Mouse (Mus musculus) liver, embryonic 16.5 days (tissue): ENCODE measurements at regions not wholly inside any gene's neighbourhood (a gene's known extent, or its start where the extent isn't known, plus 50 kb on each side); places are given as distances from the start of the nearest gene placed in this dataset.

Experiments
- ATAC-seq: fragments of 200-750 bp; cut with Nextera tagmentation; 2 replicates; pipeline ENCODE4 v1.8.0; 2017; ENCODE audit warnings: low read depth, mild to moderate bottlenecking, moderate number of reproducible peaks, moderate library complexity
- H3K27ac ChIP-seq: fragments of 300-500 bp; sonication (generic); 2 replicates; pipeline ENCODE4 v1.5.1; 2014; ENCODE audit warnings: mild to moderate bottlenecking, low read length
- H3K27me3 ChIP-seq: fragments of 300-500 bp; sonication (generic); 2 replicates; pipeline ENCODE4 v1.6.1; 2014; ENCODE audit warnings: low read depth, low read length, mixed read lengths; ENCODE audit not compliant: control insufficient read depth, insufficient read depth
- H3K36me3 ChIP-seq: fragments of 300-500 bp; sonication (generic); 2 replicates; pipeline ENCODE4 v1.6.1; 2014; ENCODE audit warnings: mild to moderate bottlenecking; ENCODE audit not compliant: control insufficient read depth, insufficient read depth
- H3K4me1 ChIP-seq: fragments of 300-500 bp; sonication (generic); 2 replicates; pipeline ENCODE4 v1.6.1; 2014; ENCODE audit warnings: low read depth, low read length, mixed read lengths; ENCODE audit not compliant: control insufficient read depth
- H3K4me2 ChIP-seq: fragments of 300-500 bp; sonication (generic); 2 replicates; pipeline ENCODE4 v1.6.1; 2014; ENCODE audit warnings: low read depth, low read length, mixed read lengths
- H3K4me3 ChIP-seq: fragments of 300-500 bp; sonication (generic); 2 replicates; pipeline ENCODE4 v1.5.1; 2014; ENCODE audit warnings: low read depth, mild to moderate bottlenecking, low read length
- H3K9ac ChIP-seq: fragments of 300-500 bp; sonication (generic); 2 replicates; pipeline ENCODE4 v1.6.1; 2014; ENCODE audit warnings: low read depth, low read length
- H3K9me3 ChIP-seq: fragments of 300-500 bp; sonication (generic); replicated peaks from 2 replicates; pipeline ENCODE4 v1.6.1; 2016; ENCODE audit warnings: low read length; ENCODE audit not compliant: control insufficient read depth
- WGBS: fragments of 180-500 bp; shearing (Covaris S2); extraction: QIAGEN DNeasy Blood & Tissue Kit; methylation state at CpG from one replicate; pipeline ENCODE4 v1.1.7; 2014; ENCODE audit not compliant: insufficient replicate concordance; 5-methylcytosine and 5-hydroxymethylcytosine counted together

- Histone ChIP-seq H3K9me3 (no peaks in the 10 kb centered on the region), H3K4me1 (peaks cover under 1% of the 10 kb centered on the region), H3K4me3 (no peak overlapping the region), H3K27me3 (no peaks in the 10 kb centered on the region), H3K36me3 (no peaks in the 10 kb centered on the region), H3K9ac (no peak overlapping the region), H3K27ac (no peak overlapping the region), H3K4me2 (no peak overlapping the region)
- ATAC-seq: no peak
- 59% methylated on average over 3 of the region's 3 CpGs for WGBS
These were observed 176.9 kb upstream of the Bmp4 start for GRCm38 (mm10) chr14:46567411-46567780.

GRCm38 (mm10) chr14:46566681-46567410 lies 176.4 kb upstream of the Bmp4 start:
- Histone ChIP-seq H3K9ac (no peak overlapping the region), H3K9me3 (no peaks in the 10 kb centered on the region), H3K4me3 (no peak overlapping the region), H3K4me2 (no peak overlapping the region), H3K4me1 (peaks cover 3% of the 10 kb centered on the region), H3K36me3 (no peaks in the 10 kb centered on the region), H3K27me3 (no peaks in the 10 kb centered on the region), H3K27ac (no peak overlapping the region)
- WGBS: 45% methylated on average over 9 of the region's 9 CpGs
- ATAC-seq: no peak

GRCm38 (mm10) chr14:46564998-46565397 lies 174.5 kb upstream of the Bmp4 start:
- no peaks in the 10 kb centered on the region for H3K27me3 ChIP-seq
- H3K27ac ChIP-seq: no peak overlapping the region
- no peak overlapping the region for H3K4me2 ChIP-seq
- no peak overlapping the region for H3K9ac ChIP-seq
- ATAC-seq: no peak
- WGBS: 12% methylated on average over 3 of the region's 3 CpGs
- no peaks in the 10 kb centered on the region for H3K36me3 ChIP-seq
- H3K9me3 ChIP-seq: no peaks in the 10 kb centered on the region
- peaks cover 3% of the 10 kb centered on the region for H3K4me1 ChIP-seq
- H3K4me3 ChIP-seq: no peak overlapping the region

GRCm38 (mm10) chr14:46562016-46562415 lies 171.5 kb upstream of the Bmp4 start:
- no peak for ATAC-seq
- no peaks in the 10 kb centered on the region for H3K36me3 ChIP-seq
- H3K4me2 ChIP-seq: no peak overlapping the region
- no peak overlapping the region for H3K9ac ChIP-seq
- H3K9me3 ChIP-seq: no peaks in the 10 kb centered on the region
- no peak overlapping the region for H3K27ac ChIP-seq
- no peaks in the 10 kb centered on the region for H3K27me3 ChIP-seq
- peaks cover 3% of the 10 kb centered on the region for H3K4me1 ChIP-seq
- H3K4me3 ChIP-seq: no peak overlapping the region
- WGBS: 30% methylated on average over 5 of the region's 5 CpGs

- 78% methylated on average over 2 of the region's 2 CpGs for WGBS
- no peak overlapping the region for H3K4me3 ChIP-seq
- no peaks in the 10 kb centered on the region for H3K9me3 ChIP-seq
- H3K4me2 ChIP-seq: no peak overlapping the region
- no peak overlapping the region for H3K9ac ChIP-seq
- H3K4me1 ChIP-seq: no peaks in the 10 kb centered on the region
- H3K36me3 ChIP-seq: no peaks in the 10 kb centered on the region
- ATAC-seq: no peak
- no peak overlapping the region for H3K27ac ChIP-seq
- H3K27me3 ChIP-seq: no peaks in the 10 kb centered on the region
These were observed 162.8 kb upstream of the Bmp4 start for GRCm38 (mm10) chr14:46553239-46553638.

GRCm38 (mm10) chr14:46546146-46546545 lies 155.7 kb upstream of the Bmp4 start:
- Histone ChIP-seq H3K27me3 (no peaks in the 10 kb centered on the region), H3K9me3 (no peaks in the 10 kb centered on the region), H3K4me3 (no peak overlapping the region), H3K36me3 (no peaks in the 10 kb centered on the region), H3K9ac (no peak overlapping the region), H3K4me1 (peaks cover under 1% of the 10 kb centered on the region), H3K4me2 (no peak overlapping the region), H3K27ac (no peak overlapping the region)
- WGBS: 63% methylated on average over 6 of the region's 6 CpGs
- ATAC-seq: peak; percentile 75

- H3K9me3 ChIP-seq: peaks cover 6% of the 10 kb centered on the region
- ATAC-seq: peak; percentile 93
- no peaks in the 10 kb centered on the region for H3K36me3 ChIP-seq
- H3K27me3 ChIP-seq: no peaks in the 10 kb centered on the region
- H3K27ac ChIP-seq: peak overlapping the region; percentile 79
- H3K4me2 ChIP-seq: no peak overlapping the region
- no peak overlapping the region for H3K4me3 ChIP-seq
- peaks cover 39% of the 10 kb centered on the region for H3K4me1 ChIP-seq
- H3K9ac ChIP-seq: no peak overlapping the region
- WGBS: 28% methylated on average over 6 of the region's 6 CpGs
These were observed 149.2 kb upstream of the Bmp4 start for GRCm38 (mm10) chr14:46539466-46540187.

- peak overlapping the region; percentile 58 for H3K4me2 ChIP-seq
- WGBS: 20% methylated on average over 10 of the region's 10 CpGs
- no peaks in the 10 kb centered on the region for H3K27me3 ChIP-seq
- peaks cover 50% of the 10 kb centered on the region for H3K4me1 ChIP-seq
- H3K4me3 ChIP-seq: peak overlapping the region; percentile 31
- H3K27ac ChIP-seq: peak overlapping the region; percentile 97
- peak; percentile 65 for ATAC-seq
- peaks cover 6% of the 10 kb centered on the region for H3K9me3 ChIP-seq
- H3K36me3 ChIP-seq: no peaks in the 10 kb centered on the region
- peak overlapping the region; percentile 53 for H3K9ac ChIP-seq
These were observed 145.7 kb upstream of the Bmp4 start for GRCm38 (mm10) chr14:46536002-46536762.
